8 mouse cellular contexts compared by ENCODE assay signal in the genomic region with DNA sequence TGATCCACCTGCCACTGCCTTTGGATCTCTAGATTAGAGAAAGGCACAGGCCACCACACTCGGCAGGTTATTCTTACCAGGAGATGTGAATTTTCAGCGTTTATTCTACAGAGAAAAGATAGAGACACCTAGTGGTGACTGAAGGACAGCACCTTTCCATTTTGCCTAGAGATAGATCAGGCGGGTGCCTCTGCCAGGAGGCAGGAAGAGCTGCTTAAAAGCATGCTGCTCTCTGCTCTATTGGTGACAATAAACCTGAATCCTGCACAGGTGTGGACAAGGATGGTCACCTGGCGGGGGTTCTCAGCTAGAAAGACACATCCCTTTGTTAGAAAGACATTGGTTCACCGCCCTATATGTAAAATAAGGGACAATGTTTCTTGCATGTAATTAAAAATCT. TPM values are rescaled to one million over a fixed set of nuclear protein-coding genes. Genes with fewer than 3 reads are reported as not detected.
DNase-seq lines count a peak whose midpoint lies in the region; ATAC-seq and TF ChIP-seq lines count a peak whose summit lies in the region.
"Had no signal": no experiment of that assay in that cellular context is flagged by ENCODE, and none has a peak within 500 bp of the region (broad histone marks: within the 10 kb centered on the region; RNA-seq: fewer than 3 reads in every experiment).

No protein-coding gene starts in this region.

- peaks cover 84% of the 10 kb centered on the region for H3K4me1 ChIP-seq in E14TG2a.4 (replicated peaks; ENCODE audit: low read depth, low read length)
- no peaks in the 10 kb centered on the region; the same call in 1 of the 2 replicates for H3K4me1 ChIP-seq in forebrain, embryonic 12.5 days
- H3K4me1 ChIP-seq: liver, embryonic 15.5 days had no signal

- peak overlapping the region; percentile 27; the same call in 1 of the 2 replicates for H3K4me3 ChIP-seq in E14TG2a.4 (replicated peaks; ENCODE audit: low read length)
- H3K4me3 ChIP-seq in forebrain, embryonic 12.5 days (replicated peaks) = no peak overlapping the region
- H3K4me3 ChIP-seq: liver, embryonic 15.5 days had no signal

- 52% methylated on average over 5 of the region's 5 CpGs for WGBS in forebrain, embryonic 12.5 days

- TF ChIP-seq CTCF in E14TG2a.4 (conservative IDR thresholded peaks at IDR 0.05; ENCODE audit: low read length) = peak; percentile 73

- H3K9ac ChIP-seq in forebrain, embryonic 12.5 days = no peak overlapping the region
- H3K9ac ChIP-seq: liver, embryonic 15.5 days had no signal

- H3K27me3 ChIP-seq in E14TG2a.4 (ENCODE audit: insufficient read depth, low read length) = no peaks in the 10 kb centered on the region; the same call in 1 of the 2 replicates
- no peaks in the 10 kb centered on the region for H3K27me3 ChIP-seq in forebrain, embryonic 12.5 days
- H3K27me3 ChIP-seq: liver, embryonic 15.5 days had no signal

- no peak overlapping the region for H3K4me2 ChIP-seq in forebrain, embryonic 12.5 days
- H3K4me2 ChIP-seq: liver, embryonic 15.5 days had no signal

- no peak overlapping the region for H3K27ac ChIP-seq in forebrain, embryonic 12.5 days
- H3K27ac ChIP-seq: liver, embryonic 15.5 days had no signal

- ATAC-seq in forebrain, embryonic 12.5 days (ENCODE audit: low FRiP score) = peak; percentile 44; the same call in 1 of the 2 replicates
- peak; percentile 90 for ATAC-seq in megakaryocyte progenitor cell, adult 5-6 weeks (replicated peaks; ENCODE audit: poor library complexity)

- no peaks in the 10 kb centered on the region for H3K9me3 ChIP-seq in E14TG2a.4 (ENCODE audit: low read length)
- no peaks in the 10 kb centered on the region for H3K9me3 ChIP-seq in forebrain, embryonic 12.5 days
- H3K9me3 ChIP-seq: liver, embryonic 15.5 days had no signal

- peaks cover 40% of the 10 kb centered on the region for H3K36me3 ChIP-seq in E14TG2a.4 (ENCODE audit: insufficient read depth, low read length)
- H3K36me3 ChIP-seq in forebrain, embryonic 12.5 days (replicated peaks) = peaks cover 40% of the 10 kb centered on the region

- peak; percentile 36 to 41 for DNase-seq in left cerebral cortex, adult 18-20 months (ENCODE audit: low spot score in 2 of 2)
- DNase-seq in left cerebral cortex, adult 11 months (ENCODE audit: low spot score) = no peak
- peak; percentile 52 for DNase-seq in WW6 (ENCODE audit: low read depth, low spot score)
- DNase-seq in spleen, adult 18-20 months = no peak

RNA-seq across cellular contexts. Expression of a gene that starts 15.9 kb away (rescaled TPM):
- total RNA-seq in left cerebral cortex, adult 18-20 months (2021) = 10 to 100 TPM; 11.5 to 12.6 TPM
- 21.2 and 22.2 TPM in 2 replicates for polyA plus RNA-seq in forebrain, embryonic 12.5 days (2016; fragmentation: Nextera tagmentation; extraction: Ambion mirVana)
- 15.5 and 17.5 TPM in 2 replicates for total RNA-seq in megakaryocyte progenitor cell, adult 5-6 weeks (2015)
- total RNA-seq in megakaryocyte progenitor cell, adult 5-6 weeks (2017) = 10.7 and 11.9 TPM in 2 replicates

Comparison
In these comparisons a context has a peak if more than half of its experiments do, and no peak if none do; other contexts are left out.
1. DNase-seq: peak in left cerebral cortex, adult 18-20 months (2 of 2) and WW6 (single experiment); none in left cerebral cortex, adult 11 months (single experiment) and spleen, adult 18-20 months (0 of 2).